ENCODE assay signal across 9 mouse cellular contexts in genomic region chr4:139176023-139176422, GRCm38 (mm10). TPM values are rescaled to one million over a fixed set of nuclear protein-coding genes. Genes with fewer than 3 reads are reported as not detected.
DNase-seq lines count a peak whose midpoint lies in the region; ATAC-seq lines count a peak whose summit lies in the region.
"Had no signal": no experiment of that assay in that cellular context is flagged by ENCODE, and none has a peak within 500 bp of the region (broad histone marks: within the 10 kb centered on the region; RNA-seq: fewer than 3 reads in every experiment).

No protein-coding gene starts in this region.

- H3K4me2 ChIP-seq in intestine, embryonic 14.5 days (ENCODE audit: low read length): peak overlapping the region; percentile 30; the same call in 1 of the 2 replicates
- peak overlapping the region; percentile 28 for H3K4me2 ChIP-seq in lung, embryonic 15.5 days

- DNase-seq in gastrocnemius, adult 18-20 months (ENCODE audit: low spot score): peak; percentile 52
- DNase-seq in gastrocnemius, postnatal 36 days: no peak
- peak; percentile 20 for DNase-seq in NIH3T3 (ENCODE audit: low read depth)
- no peak for DNase-seq in intestine, embryonic 14.5 days (ENCODE audit: low spot score)
- DNase-seq in cerebellum, postnatal 10 days: no peak
- DNase-seq in left cerebral cortex, postnatal 14 days (ENCODE audit: low spot score in 2 of 2): no peak
- no peak for DNase-seq in right cerebral cortex, postnatal 14 days
- DNase-seq: cerebellum, adult 9-11 months had no signal

- intact Hi-C loops in gastrocnemius, postnatal 36 days (cut with DNase I): no loop called here
- intact Hi-C loops in left cerebral cortex, postnatal 14 days (cut with DNase I): loop anchor here (5.0 kb wide), 1 partner anchor 44 kb away; the partner anchor contains the start of gene Minos1

- no peak overlapping the region for H3K9ac ChIP-seq in intestine, embryonic 14.5 days (ENCODE audit: low read length)
- H3K9ac ChIP-seq in lung, embryonic 15.5 days: no peak overlapping the region

- WGBS in intestine, embryonic 14.5 days: 38% methylated on average over 6 of the region's 6 CpGs
- WGBS in lung, embryonic 15.5 days: 18% methylated on average over 6 of the region's 6 CpGs

- peaks cover 3% of the 10 kb centered on the region for H3K9me3 ChIP-seq in intestine, embryonic 14.5 days (ENCODE audit: control insufficient read depth, low read length)
- H3K9me3 ChIP-seq in lung, embryonic 15.5 days: no peaks in the 10 kb centered on the region

- H3K36me3 ChIP-seq in intestine, embryonic 14.5 days (ENCODE audit: control insufficient read depth, insufficient read depth, low read length): no peaks in the 10 kb centered on the region
- no peaks in the 10 kb centered on the region for H3K36me3 ChIP-seq in lung, embryonic 15.5 days

- no peak overlapping the region for H3K4me3 ChIP-seq in intestine, embryonic 14.5 days (ENCODE audit: low read depth, low read length)
- H3K4me3 ChIP-seq in lung, embryonic 15.5 days: no peak overlapping the region

- H3K4me1 ChIP-seq in intestine, embryonic 14.5 days (replicated peaks; ENCODE audit: control insufficient read depth, insufficient read depth, low read length): peaks cover 19% of the 10 kb centered on the region
- peaks cover 54% of the 10 kb centered on the region for H3K4me1 ChIP-seq in lung, embryonic 15.5 days

- no peak for ATAC-seq in intestine, embryonic 14.5 days (replicated peaks; ENCODE audit: low FRiP score, low TSS enrichment, low read depth)
- ATAC-seq in lung, embryonic 15.5 days (ENCODE audit: borderline replicate concordance, extremely low read depth, low FRiP score, low TSS enrichment): peak; percentile 72

- H3K27me3 ChIP-seq in intestine, embryonic 14.5 days (replicated peaks; ENCODE audit: control insufficient read depth, insufficient read depth, low read length): no peaks in the 10 kb centered on the region
- no peaks in the 10 kb centered on the region for H3K27me3 ChIP-seq in lung, embryonic 15.5 days

- peak overlapping the region; percentile 80 for H3K27ac ChIP-seq in intestine, embryonic 14.5 days (ENCODE audit: low read depth)
- peak overlapping the region; percentile 73 for H3K27ac ChIP-seq in lung, embryonic 15.5 days

RNA-seq across cellular contexts. Expression of gene Capzb, which starts 16.7 kb away (rescaled TPM):
- 100 to 1,000 TPM; 416 to 422 TPM for total RNA-seq in gastrocnemius, adult 18-20 months (2021)
- total RNA-seq in gastrocnemius, postnatal 36 days (2021): 100 to 1,000 TPM; 499 to 554 TPM
- 313 and 325 TPM in 2 replicates for polyA plus RNA-seq in intestine, embryonic 14.5 days (2014; fragmentation: Nextera tagmentation; extraction: Ambion mirVana)
- 454 and 467 TPM in 2 replicates for polyA plus RNA-seq in lung, embryonic 15.5 days (2015; fragmentation: Nextera tagmentation; extraction: Ambion mirVana)
- 100 to 1,000 TPM; 394 to 398 TPM for total RNA-seq in left cerebral cortex, postnatal 14 days (2021)

RNA-seq across cellular contexts. Expression of gene Minos1, which starts 45.1 kb away (rescaled TPM):
- total RNA-seq in gastrocnemius, adult 18-20 months (2021): 100 to 1,000 TPM; 310 to 342 TPM
- 100 to 1,000 TPM; 353 to 374 TPM for total RNA-seq in gastrocnemius, postnatal 36 days (2021)
- 530 and 580 TPM in 2 replicates for polyA plus RNA-seq in intestine, embryonic 14.5 days (2014; fragmentation: Nextera tagmentation; extraction: Ambion mirVana)
- polyA plus RNA-seq in lung, embryonic 15.5 days (2015; fragmentation: Nextera tagmentation; extraction: Ambion mirVana): 517 and 528 TPM in 2 replicates
- 100 to 1,000 TPM; 208 to 210 TPM for total RNA-seq in left cerebral cortex, postnatal 14 days (2021)

Comparison
In these comparisons a context has a peak if more than half of its experiments do, and no peak if none do; other contexts are left out.
1. DNase-seq: peak in gastrocnemius, adult 18-20 months (single experiment) and NIH3T3 (single experiment); none in gastrocnemius, postnatal 36 days (0 of 2), intestine, embryonic 14.5 days (single experiment), cerebellum, postnatal 10 days (0 of 2), left cerebral cortex, postnatal 14 days (0 of 2) and right cerebral cortex, postnatal 14 days (single experiment).